Mouse (Mus musculus) spleen, adult 10 weeks (tissue): ENCODE data around the gene Olfr490. TPM values are rescaled to one million over a fixed set of nuclear protein-coding genes. Genes with fewer than 3 reads are reported as not detected.

Experiments used
- polyA plus RNA-seq: library from polyadenylated mRNA; stranded (reverse); fragments of 350-450 nt; fragmentation: Illumina TruSeq; extraction: RNeasy Lipid Tissue Mini Kit (QIAGEN cat#74804); gene quantifications from one replicate; pipeline ENCODE4 v1.2.3, GENCODE M21; 2015; ENCODE audit warnings: low replicate concordance; ENCODE audit not compliant: insufficient read depth

The Olfr490 gene
- not detected for polyA plus RNA-seq

DNA sequence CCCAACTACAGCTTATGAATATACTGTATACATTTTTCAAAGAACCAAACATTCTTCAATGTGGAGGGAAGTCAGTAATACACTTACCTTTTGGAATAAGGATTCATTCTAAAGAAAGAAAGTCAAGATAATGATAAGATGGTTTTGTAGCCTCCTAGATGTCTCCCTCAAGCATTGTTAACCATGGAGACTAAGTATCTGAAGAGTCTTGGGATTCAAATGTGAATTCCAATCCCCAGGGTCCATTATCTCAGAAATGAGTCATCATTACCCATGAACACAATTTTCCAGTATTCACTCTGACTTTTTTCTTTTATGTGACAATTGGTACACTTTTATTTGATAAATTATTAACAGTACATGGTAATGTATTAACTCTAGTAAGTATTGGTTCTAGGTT lies at the start of gene Olfr490:
Gene Olfr490 (minus strand): TSS at position 101 of the 400 bp plus-strand sequence.

DNA sequence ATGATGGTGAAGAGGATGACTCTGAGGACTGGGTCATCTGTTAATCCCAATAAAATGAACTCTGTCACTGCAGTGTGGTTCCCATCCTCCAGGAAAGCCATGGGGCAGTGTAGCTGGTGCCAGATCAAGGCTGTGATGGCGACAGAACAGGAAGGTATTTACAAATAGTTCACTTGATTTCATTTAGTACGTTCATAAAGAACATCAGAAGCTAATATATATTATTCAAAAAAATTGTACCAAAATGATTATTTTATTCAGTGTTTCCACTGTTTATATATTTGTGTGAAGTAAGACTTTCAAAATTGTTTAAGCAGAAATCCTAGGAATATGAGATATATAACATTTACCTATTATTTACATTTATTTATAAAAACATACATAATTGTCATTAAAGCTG lies 34.8 kb upstream of the Olfr490 start, which contains the start of gene Olfr492:
Gene Olfr492 (minus strand): TSS at position 101 of the 400 bp plus-strand sequence.

DNA sequence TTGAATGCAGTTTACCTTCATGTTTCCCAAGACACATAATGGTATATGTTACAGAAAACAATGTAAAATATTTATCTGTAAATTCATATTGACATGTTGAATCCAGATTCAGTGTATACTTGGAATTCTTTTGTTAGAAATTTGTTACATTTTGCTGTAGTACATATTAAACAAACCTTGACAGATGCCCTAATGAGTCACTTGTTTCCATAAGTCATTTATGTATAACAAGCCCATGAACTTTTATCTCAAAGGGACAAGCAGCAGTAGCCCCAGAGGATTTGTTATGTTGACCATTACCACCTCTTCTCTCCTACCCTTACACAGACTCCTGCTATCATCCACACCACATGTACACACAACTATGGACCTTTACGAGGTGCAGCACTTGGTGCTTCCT lies 24.4 kb upstream of the Olfr490 start, which contains the start of gene Olfr491:
Gene Olfr491 (plus strand): TSS at position 301 of the 400 bp plus-strand sequence.

DNA sequence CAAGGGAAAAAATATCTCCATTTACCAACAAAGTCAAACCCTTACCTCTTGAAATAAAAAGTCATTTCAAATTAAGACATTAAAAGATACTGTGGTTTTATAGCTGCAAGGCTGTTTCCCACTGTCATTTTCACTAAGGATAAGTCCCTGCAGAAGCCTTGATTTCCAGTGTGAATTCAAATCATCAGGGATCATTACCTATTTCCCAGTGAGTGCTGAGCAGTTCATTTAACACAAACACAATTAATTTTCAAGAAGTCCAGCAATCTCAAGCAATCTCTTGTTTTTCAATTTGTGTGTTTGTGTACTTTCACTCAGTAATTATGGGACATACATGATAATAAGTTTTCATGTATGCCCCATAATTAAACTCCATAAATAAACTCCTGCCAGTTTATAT lies 30.5 kb downstream of the Olfr490 start, which contains the start of gene Olfr488:
Gene Olfr488 (minus strand): TSS at position 101 of the 400 bp plus-strand sequence.

Other genes with a start within 250 kb of the Olfr490 start
- gene Olfr479, start 238.2 kb downstream of the Olfr490 start, polyA plus RNA-seq = not detected
- not detected for gene Olfr480, start 221.6 kb downstream of the Olfr490 start, polyA plus RNA-seq
- not detected for gene Olfr481, start 209.1 kb downstream of the Olfr490 start, polyA plus RNA-seq
- gene Olfr482, start 191.3 kb downstream of the Olfr490 start, polyA plus RNA-seq = not detected
- gene Olfr483, start 188.1 kb downstream of the Olfr490 start, polyA plus RNA-seq = not detected
- gene Olfr484, start 161.5 kb downstream of the Olfr490 start, polyA plus RNA-seq = not detected
- not detected for gene Olfr485, start 129.1 kb downstream of the Olfr490 start, polyA plus RNA-seq
- not detected for gene Olfr486, start 116.2 kb downstream of the Olfr490 start, polyA plus RNA-seq
- gene Olfr487, start 74.3 kb downstream of the Olfr490 start, polyA plus RNA-seq = not detected
- not detected for gene Olfr488, start 30.6 kb downstream of the Olfr490 start, polyA plus RNA-seq
- not detected for gene Olfr491, start 24.5 kb upstream of the Olfr490 start, polyA plus RNA-seq
- gene Olfr492, start 34.7 kb upstream of the Olfr490 start, polyA plus RNA-seq = not detected
- gene Olfr493, start 58.0 kb upstream of the Olfr490 start, polyA plus RNA-seq = not detected
- gene Olfr494, start 76.4 kb upstream of the Olfr490 start, polyA plus RNA-seq = not detected
- not detected for gene Olfr495, start 104.2 kb upstream of the Olfr490 start, polyA plus RNA-seq
- not detected for gene Olfr497, start 131.5 kb upstream of the Olfr490 start, polyA plus RNA-seq
- not detected for gene Olfr498, start 176.4 kb upstream of the Olfr490 start, polyA plus RNA-seq
- not detected for gene Olfr502, start 236.1 kb upstream of the Olfr490 start, polyA plus RNA-seq